Mouse (Mus musculus): ENCODE measurements around the gene Ap1s3.
"Not testable (repeated sequence)": the region's sequence is repeated elsewhere in the genome, so short reads cannot be mapped to it uniquely, and the experiment has no call there.

Gene Ap1s3

DNA sequence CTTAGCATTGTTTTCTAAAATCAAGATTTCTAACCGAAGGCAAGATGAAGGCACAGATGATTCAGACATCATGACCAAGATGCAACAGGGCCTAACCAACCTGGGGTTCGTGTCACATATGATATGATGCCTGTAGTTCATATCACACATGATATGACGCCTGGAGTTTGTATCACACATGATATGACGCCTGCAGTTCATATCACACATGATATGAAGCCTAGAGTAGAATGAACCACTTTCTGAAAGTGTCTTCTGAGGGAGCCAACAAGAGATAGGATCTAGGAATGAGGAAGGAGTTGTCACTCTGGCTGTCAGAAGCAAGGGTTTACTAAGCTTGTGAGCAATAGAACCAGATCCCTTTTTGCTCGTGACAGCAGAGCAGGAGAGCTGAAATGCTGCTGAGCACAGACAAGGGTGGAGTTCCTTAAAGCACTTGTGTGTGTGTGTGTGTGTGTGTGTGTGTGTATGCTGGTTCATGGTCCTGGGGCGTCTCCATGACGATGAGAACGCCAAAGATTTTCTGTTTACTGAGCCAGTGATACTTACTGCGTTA lies 2.3 kb downstream of the Ap1s3 start:
- no peak for DNase-seq (ENCODE audit: low spot score in 2 of 2)

DNA sequence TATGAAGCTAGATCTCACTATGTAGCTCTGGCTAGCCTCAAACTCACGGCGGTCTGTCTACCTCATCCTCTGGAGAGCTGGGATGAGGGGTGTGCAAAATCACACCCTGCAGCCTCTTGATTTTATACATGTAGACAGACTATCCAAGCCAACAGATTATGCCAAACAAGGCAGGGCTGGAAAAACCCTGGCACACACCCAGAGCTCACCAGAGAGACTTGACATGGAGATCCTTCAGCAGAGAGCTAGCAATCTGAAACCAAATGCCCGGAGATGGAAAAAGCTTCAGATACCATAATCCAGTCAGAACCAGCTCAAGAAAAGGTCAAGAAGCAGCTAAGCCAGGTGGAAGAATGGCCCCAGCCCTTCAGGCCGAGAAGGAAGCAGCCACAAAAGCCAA lies 6.9 kb downstream of the Ap1s3 start:
- DNase-seq (ENCODE audit: low spot score in 2 of 2) = no peak

DNA sequence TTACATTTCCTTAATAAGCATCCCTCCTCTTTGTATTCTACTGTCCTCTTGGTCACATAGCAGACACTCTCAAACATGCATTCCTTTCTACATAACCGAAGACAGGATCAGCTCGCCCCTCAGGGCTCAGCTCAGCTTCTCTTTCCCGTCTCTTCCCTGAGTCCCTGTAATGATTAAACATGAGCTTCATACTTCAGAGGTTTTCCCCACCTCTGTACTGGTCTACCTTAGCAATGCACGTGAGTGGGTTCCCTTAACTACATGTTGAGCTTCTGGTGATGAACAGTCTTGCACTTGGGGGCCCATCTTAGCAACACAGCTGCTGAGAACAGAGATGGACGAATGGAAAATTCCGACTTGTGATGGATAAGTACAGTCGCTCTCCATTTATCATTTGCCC lies 12.2 kb downstream of the Ap1s3 start:
- DNase-seq (ENCODE audit: low spot score in 2 of 2) = no peak

DNA sequence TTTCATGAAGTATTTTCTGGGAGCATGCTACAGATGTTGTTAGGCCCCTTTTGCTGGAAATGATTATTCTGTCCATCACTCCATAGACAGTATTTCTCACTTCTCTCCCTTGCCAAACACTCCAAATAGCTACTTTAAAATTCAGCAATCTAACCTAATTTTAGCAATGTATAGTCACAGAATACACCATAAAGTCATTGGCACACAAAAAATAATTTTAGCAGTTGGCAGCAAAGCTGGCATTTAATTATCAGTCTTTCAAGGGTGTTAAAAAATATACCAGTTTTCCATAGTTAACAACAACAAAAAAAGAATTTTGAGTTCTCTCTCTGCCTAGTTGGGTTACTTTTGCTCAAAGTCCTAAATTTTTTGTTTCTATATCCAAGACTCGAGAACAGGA lies 14.4 kb downstream of the Ap1s3 start:
- no peak for DNase-seq (ENCODE audit: low spot score in 2 of 2)

DNA sequence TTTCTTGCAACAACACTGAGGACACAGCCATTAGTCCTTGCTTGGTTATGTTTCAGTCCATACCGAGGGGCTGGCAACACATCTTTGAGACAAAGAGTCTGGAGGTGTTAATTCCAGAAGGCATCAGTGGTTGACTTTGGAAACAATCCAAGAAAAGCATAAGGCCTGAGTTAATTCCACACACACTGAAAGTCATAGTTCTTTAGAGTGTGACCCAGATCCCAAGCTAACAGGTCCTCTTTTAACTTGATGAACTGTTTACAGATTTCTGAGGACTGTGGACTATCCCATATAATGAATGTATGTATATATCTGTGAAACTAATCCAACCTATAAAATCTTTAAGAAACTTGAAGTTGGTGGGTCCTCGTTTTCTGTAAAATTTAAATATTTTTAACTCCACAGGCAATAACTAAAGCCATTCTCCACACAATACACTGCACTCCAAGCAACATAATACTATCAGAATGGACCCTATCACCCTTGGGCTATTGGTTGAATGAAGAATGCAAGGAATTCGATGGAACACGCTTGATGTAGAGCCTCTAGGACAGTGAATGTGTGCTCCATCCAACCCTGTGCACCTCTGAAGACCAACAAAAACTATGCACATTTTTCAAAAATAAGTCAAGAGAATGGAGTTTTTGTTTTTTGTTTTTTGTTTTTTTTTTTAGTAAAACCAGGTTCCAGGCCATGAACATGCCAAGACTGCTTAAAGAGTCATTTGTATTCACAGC lies 15.8 kb downstream of the Ap1s3 start:
- no peak for DNase-seq (ENCODE audit: low spot score in 2 of 2)

DNA sequence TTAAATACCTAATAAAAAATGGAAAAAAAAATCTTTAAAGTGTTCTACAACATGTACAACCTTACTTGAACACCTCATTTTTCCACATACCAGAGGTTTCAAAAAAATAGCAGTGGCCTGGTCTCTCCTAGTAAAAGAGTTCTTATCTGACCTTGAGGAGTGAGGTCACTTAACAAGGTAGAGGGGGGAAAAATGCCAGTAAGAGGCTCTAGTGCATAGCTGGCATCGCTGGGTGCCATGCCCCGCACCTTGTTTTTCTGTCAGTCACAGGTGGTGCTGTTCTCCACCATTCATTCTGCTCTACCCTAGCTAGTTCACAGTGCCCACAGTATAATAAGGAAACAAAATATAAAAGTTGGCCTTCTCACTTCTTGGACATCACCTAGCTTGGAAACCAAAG lies 16.8 kb downstream of the Ap1s3 start:
- no peak for DNase-seq (ENCODE audit: low spot score in 2 of 2)

DNA sequence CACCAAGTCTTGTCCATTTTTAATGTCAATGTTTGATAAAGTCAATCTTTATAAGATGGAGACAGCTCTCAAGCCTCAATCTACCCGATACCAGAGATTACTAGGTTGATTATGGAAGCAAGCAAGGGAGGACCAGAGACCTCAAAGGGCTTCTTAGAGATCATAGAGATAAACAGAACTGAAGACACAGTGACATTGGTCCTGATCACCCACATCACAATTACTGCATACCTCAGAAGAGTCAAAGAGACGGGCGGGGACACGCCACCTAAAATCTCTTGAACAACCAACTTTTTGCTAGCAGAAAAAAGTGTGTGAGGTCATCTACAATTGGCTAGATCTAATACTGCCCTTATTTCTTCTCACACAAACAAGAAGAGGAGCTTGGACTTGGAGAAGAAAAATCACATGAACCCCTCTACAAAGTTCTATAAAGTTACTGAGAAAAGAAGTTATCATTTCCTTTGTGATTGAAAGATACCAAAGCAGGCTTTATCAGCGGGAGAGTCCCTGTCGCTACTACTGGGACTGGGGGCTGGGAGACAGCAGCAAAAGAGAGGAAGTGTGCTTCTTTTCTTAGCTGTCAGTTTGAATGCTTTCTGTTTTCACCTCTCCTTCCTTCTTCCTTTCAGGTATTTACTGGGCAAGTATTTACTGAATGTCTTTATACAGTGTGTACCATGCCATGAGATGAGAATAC lies 28.2 kb downstream of the Ap1s3 start:
- no peak for DNase-seq (ENCODE audit: low spot score in 2 of 2)

DNA sequence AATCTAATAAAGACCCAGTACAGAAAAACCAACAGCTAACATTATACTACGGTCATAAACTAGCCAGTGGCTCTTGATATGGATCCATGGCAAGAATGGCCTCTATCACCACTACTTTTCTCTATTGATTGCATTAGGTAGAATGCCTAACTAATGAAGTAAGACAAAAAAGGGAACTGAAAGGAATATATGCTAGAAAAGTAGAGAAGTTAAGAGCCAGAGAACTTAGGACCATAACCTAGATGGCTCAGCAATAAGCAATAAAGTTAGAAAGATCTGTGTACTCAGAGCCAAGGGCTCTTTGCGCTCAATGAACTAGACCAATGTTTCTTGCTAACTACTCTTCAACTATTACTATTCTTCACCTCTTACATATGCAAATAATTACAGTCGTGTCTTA lies 29.1 kb downstream of the Ap1s3 start:
- no peak for DNase-seq (ENCODE audit: low spot score in 2 of 2)

DNA sequence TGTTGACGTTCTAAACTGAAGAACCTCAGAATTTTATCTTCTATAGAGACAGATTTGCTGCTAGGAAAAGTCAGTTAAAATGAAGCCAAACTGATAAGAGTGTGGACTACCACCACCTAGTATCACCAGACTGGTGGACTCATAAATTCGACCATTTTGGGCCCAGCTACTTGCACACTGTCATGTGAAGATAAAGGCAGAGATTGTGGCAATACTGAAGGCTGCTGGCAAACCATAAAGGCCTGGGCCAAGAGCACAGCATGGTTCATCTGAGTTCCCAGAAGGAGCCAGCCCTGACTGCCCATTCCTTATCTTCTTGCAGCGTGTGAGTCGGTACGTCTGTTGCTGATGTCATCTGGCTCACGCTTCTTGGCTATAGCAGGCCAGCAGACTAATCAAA lies 30.4 kb downstream of the Ap1s3 start:
- no peak for DNase-seq (ENCODE audit: low spot score in 2 of 2)

DNA sequence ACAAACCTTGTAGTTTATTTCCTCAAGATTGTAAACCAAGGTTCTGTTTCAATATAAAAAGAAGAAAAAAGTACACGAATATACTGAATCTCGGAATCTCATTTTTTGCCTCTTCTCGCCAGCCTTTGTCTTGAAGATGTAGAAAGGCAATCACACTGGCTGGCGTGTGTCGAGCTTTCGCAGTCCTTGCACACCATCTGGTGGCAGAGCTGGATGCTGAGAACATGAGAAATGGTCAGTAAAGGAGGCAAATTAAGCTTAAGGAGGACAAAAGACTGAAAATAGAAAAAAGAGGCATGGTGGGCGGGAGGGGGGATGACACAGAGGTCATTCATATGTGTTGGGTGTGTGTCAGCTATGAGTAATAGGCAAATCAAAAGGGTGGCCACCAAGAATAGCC lies 31.6 kb downstream of the Ap1s3 start:
- peak; percentile 83 to 87 for DNase-seq (ENCODE audit: low spot score in 2 of 2)

DNA sequence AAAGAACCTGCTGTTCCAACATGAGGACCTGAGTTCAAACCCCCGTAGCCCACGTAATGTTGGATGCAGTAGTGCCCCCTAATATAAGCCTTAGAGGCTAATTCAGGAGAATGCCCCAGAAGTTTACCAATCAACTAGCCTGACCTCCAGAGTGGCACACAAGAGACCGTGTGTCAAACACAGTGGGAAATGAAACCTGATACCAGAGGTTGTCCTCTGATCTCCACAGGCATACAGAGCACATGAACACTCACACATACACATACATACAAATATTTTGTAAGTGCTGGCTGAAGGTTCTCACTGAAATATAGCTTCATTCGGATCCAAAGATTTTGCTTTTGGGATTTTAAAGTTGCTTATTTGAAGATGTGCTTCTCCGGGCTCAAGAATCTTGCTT lies 32.1 kb downstream of the Ap1s3 start:
- DNase-seq (ENCODE audit: low spot score in 2 of 2) = no peak

DNA sequence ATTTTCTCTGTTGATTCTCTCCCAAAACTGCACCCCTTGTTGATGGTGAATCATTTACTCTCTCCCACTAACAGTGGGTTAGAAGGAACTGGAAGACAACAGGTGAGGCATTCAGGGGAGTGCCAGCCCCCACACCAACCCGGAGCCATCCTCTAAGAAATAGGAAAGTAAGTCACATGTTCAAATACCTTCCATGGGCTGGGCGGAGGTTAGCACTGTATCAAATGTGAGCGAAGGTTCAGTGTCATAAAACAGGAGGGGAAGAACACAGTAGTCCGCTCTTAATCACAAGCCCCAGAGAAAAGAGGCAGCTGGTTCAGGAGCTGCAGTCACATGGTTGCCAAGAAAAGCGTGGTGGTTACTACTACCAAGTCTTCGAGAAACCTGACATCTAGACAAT lies 32.7 kb downstream of the Ap1s3 start:
- DNase-seq (ENCODE audit: low spot score in 2 of 2) = no peak

DNA sequence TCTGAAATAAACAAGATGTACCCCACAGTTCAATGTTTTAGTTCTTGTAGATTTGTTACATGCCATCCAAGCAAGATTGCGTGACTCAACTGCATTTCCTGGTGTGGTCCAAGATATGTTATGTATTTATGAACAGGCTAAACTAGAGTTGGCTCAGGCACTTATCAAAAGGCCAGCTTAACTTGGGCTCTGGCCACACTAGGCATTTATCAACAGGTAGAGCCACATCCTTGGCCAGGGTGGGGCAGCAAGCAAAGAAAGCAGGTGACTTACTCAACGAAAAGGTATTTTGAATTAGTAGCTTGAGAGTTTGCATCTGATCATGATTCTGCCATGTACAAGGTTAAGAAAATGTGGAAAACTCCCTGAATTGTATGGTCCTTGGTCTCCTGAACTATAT lies 34.0 kb downstream of the Ap1s3 start:
- DNase-seq (ENCODE audit: low spot score in 2 of 2) = no peak

DNA sequence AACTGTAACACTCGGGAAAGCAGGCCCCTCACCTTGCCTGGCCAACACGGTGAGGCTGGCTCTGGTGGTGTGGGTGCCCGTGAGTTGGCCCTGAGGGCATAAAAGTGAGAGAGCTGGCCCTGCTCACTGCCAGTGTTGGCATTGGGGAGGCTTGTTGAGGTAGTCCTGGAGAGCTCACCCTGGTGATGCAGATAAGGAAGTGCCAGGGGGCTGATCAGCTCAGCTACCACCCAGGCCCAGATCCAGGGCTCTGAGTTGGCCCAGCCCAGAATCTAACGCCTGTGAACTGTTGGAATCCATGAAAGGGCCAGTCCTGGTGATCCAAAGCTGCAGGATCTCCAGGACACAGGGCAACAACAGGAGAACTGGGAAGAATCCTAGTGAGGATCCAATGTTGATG lies 40.3 kb downstream of the Ap1s3 start:
- DNase-seq (ENCODE audit: low spot score in 2 of 2) = no peak

DNA sequence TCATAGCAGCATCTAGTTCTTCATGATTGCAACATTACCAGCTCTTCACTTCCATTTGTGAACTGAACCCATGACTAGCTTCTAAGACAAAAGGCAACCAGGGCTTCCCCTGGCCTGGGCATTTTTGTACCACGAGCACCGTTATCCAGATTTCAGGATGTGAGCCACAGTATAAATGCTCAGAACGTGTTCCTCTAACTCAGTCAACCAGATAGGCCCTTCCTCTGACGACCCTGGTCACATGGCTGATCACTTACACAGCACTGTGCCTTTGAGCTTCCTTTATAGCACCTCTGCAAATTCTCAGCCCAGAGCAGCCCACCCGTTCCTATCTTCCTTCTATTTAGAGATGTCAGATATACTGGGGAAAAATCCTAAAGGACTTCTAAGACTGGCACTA lies 42.0 kb downstream of the Ap1s3 start:
- no peak for DNase-seq (ENCODE audit: low spot score in 2 of 2)

DNA sequence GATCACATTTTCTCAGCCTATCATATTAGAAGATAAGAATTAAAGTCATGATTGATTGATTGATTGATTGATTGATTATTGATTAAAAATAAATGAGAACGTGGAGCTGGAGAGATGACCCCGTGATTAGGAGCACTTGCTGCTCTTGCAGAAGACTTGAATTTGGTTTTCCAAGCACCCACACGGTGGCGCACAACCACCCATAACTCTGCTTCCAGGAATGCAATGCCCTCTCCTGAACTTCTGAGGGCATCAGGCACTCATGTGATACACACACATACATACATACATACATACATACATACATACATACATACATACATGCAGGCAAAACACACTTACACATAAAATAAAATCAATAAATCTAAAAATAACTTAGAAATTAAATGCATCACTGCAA lies 45.6 kb downstream of the Ap1s3 start:
- no peak for DNase-seq (ENCODE audit: low spot score in 2 of 2)

DNA sequence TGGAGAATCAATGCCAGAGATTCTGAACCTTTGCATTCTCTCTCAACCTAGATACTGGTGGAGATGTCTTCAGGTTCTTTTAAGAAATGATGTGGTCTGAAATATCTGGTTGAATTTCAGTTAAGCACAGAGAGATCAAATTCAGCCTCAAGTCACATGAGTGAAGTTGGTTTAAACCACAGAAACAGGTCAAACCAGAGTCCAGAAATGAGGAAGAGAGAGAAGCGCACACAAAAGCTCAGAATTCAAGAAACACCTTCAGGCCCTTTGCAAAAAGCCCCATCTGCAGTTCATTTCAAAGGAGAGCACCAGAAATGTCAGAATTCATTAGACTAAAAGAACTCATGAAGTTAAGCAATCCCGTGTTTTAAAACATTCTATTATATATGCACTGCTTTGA lies 52.3 kb downstream of the Ap1s3 start:
- DNase-seq (ENCODE audit: low spot score in 2 of 2) = no peak

DNA sequence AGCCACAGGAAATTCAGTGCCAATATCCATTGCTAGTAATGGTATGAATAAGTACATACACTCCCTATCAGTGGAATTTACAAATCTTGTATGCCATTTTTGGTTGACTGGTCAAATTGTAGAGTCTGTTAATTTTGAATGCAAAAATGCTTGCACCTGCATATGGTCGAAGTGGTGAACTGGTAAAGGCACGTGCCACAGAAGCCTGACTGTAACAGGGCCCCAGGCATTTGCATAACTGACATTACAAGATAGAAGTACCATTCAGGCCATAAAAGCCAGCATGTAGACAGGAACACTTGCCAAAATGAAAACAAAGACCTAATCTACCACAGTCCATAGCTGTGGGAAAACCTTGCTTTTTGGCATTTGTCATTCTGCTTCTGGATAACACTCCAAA lies 55.3 kb downstream of the Ap1s3 start:
- DNase-seq (ENCODE audit: low spot score in 2 of 2) = no peak

DNA sequence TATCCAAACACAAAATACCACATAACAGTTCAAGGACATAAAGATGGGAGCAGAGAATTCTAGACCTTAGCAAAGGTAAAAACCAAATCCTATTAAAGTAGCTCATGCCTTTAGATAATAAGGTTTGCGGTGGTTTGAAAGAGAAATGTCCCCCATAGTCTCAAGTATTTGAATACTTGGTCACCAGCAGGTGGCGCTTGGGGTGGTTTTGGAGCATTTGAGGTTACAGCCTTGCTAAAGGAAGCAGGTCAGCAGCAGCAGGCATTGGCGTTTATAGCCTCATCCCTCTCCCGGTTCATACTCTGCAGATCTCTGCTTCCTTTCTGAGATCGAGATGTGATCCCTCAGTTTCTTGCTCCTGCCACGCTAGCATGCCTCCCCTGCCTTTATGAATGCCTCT lies 57.3 kb downstream of the Ap1s3 start:
- DNase-seq (ENCODE audit: low spot score in 2 of 2) = no peak

DNA sequence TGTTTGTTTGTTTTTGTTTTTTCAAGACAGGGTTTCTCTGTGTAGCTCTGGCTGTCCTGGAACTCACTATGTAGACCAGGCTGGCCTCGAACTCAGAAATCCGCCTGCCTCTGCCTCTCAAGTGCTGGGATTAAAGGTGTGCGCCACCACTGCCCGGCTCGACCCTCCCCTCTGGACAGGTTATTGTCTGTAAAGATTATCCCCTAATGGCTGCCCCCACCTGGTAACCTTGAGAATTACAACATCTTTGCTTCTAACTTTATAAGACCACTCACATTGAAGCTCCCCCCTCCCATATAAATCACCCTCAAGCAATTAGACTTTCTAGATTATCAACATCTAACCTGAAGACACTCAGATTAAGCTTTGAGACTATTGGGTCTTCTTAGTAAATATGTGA lies 60.5 kb downstream of the Ap1s3 start:
- DNase-seq (ENCODE audit: low spot score in 2 of 2) = not testable (repeated sequence)

DNA sequence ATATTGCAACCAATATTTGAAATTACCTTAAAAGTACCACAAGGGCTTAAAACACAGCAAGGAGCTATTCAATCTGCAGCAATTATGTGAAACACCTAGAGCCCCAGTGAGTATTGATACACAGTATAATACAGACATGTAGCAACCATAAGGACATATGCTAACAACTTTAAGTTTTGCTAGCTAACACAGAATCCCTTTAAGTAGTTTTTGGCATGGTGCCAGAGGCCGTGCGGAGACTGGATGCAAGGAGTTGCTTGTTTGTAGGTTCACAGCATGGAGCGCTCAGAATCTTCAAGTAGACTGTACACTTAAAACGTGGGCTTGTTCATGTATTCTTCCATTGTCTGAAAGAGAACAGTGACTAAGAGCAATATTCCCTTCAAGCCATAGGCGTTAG lies 62.9 kb downstream of the Ap1s3 start:
- DNase-seq (ENCODE audit: low spot score in 2 of 2) = not testable (repeated sequence)

DNA sequence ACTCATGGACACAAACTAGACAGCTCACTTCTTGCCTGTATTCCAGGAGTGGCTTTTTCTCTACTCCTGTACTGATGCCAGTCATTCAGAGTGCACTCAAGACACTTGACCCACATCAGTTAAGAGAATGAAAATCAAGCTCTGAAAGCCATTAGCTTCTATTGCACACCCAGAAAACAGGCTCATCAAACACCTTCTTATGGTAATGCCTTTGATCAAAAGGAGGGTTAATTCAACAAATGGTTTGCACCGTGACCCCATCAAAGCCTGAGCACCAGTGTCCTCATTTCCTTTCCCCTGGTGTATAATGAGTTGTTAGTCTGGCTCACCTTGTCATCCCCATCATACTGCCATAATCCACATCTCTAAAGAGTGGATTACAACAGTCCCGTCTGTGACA lies 69.3 kb downstream of the Ap1s3 start:
- DNase-seq (ENCODE audit: low spot score in 2 of 2) = no peak

DNA sequence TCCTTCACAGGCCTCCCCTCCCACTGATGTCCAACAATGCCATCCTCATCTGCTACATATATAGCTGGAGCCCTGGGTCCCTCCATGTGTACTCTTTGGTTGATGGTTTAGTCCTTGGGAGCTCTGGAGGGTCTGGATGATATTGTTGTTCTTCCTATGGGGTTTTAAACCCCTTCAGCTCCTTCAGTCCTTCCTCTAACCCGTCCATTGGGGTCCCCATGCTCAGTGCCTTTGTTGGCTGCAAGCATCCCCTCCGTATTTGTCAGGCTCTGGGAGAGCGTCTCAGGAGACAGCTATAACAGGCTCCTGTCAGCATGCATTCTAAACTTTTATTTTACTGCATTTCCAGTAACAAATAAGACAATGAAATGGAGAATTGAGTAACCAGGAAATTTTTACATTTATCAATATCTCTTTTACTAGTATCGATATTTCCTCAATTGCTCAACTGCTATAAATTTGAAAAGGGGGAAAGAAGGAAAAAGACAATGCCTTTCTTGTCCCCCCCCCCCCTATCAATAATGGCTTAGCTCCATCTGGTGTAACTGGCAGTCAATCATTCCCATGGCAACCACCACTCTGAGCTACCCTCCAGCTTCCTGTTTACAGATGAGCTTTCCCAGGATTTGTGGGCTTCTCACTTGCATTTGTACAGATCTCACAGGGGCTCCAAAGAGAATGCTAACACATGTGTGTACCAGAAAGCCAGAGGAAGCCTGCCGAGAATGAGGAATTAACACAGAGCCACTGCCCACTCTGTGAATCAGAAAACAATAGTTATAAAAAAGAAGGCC lies 73.2 kb downstream of the Ap1s3 start:
- peak in 1 of 2 experiments; percentile 33 for DNase-seq (ENCODE audit: low spot score in 2 of 2)

Data from right cerebral cortex, postnatal 10 days (tissue).